Mouse (Mus musculus) brain, adult 2 months (tissue): ENCODE results near the gene Nt5dc1.

Source experiments
- DNase-seq: peaks from one replicate; pipeline ENCODE4 v3.0.0; 2011; ENCODE audit warnings: low read depth, low spot score

The Nt5dc1 gene

GRCm38 (mm10) chr10:34238536-34238935 lies 179.8 kb downstream of the Nt5dc1 start:
- DNase-seq = no peak
